Mouse (Mus musculus): ENCODE results near the gene Chek2.
"Not testable (repeated sequence)": the region's sequence is repeated elsewhere in the genome, so short reads cannot be mapped to it uniquely, and the experiment has no call there.

Gene Chek2

DNA sequence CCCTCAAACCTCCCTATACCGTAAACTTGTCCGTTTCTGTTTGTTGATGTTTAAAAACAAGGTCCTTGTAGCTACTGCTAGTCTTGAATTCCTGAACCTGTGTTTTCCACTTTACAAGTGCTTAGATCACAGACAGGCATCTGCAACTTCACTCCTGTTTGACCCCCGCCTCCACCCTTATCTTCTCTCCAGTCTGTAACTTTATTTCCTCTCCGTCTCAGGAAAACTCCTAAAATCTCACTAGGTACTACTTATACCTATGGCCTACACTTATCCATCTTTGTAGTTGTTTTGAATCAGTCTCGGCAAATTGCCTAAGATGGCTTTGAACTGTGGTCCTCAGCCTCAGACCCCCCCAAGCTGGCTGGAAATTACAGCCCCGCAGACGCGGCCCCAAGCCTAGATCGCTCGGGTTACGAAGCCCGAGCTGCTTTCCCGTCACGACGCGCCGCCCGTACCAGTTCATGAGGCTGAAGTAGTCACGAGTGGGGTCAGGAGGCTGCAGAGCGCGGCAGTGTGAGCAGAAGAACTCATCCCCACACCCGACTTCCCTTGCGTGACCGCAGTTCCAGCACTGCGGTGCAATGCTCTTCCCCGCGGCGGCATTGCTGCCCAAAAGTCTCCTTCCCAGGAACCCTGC, 621 bp upstream of the Chek2 start:
- no peak for DNase-seq (ENCODE audit: low read depth in 2 of 2, low spot score in 2 of 2)

DNA sequence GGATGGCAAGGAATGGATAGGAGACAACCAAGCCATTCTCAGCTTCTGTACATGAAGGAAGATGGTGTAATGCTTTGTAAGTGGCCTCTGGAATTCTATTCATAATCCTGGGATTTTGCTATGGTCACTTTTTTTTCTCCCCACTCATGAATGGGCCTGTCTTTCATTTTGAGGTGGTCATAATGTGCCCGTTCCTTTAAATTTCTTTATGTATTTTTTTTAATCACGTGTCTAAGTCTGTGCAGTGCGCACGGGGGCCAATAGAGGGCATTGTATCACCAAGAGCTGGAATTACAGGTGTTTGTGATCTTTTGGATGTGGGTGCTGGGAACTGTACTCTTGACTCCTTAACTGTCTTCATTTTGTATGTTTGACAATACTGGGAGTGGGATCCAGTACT, 686 bp downstream of the Chek2 start:
- DNase-seq (ENCODE audit: low read depth in 2 of 2, low spot score in 2 of 2) = peak; percentile 44 to 74

GRCm38 (mm10) chr5:110841046-110841862, 1.5 kb downstream of the Chek2 start:
- DNase-seq (ENCODE audit: low read depth in 2 of 2, low spot score in 2 of 2) = peak in 1 of 2 experiments; percentile 1

DNA sequence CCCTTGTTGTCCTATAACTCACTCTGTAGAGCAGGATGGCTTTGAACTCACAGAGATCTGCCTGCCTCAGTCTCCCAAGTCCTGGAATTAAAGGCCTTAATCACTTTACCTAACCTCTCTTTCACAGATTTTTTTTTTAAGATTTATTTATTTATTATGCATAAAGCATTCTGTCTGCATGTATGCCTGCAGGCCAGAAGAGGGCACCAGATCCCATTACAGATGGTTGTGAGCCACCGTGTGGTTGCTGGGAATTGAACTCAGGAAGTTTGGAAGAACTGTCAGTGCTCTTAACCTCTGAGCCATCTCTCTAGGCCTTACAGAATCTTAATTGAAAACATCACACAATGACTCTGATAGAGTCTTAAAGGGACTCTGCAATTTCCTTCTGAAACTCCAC, 13.2 kb downstream of the Chek2 start:
- no peak for DNase-seq (ENCODE audit: low read depth in 2 of 2, low spot score in 2 of 2)

- DNase-seq (ENCODE audit: low read depth in 2 of 2, low spot score in 2 of 2) = no peak
Observed at GRCm38 (mm10) chr5:110857091-110857490, 17.3 kb downstream of the Chek2 start.

GRCm38 (mm10) chr5:110859013-110859650, 19.4 kb downstream of the Chek2 start:
- no peak for DNase-seq (ENCODE audit: low read depth in 2 of 2, low spot score in 2 of 2)

DNA sequence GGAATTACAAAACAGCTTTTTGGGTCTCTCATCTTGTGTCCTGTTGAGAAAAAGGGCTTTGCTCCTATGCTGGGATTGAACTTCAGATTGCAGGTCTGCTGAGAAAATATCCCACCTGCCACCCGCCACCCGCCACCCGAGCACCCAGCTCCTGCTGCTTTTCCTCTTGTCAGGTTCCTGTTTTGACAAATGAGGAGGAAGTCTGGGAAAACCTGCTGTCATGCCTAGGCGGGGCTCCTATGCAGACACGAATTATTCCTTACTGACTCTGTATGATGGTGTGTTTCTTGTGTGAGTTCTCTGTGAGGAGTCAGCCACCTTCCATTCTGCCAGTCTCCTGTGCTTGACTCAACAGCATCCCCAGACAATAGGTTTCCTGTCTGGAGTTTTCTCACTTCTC, 20.7 kb downstream of the Chek2 start:
- no peak for DNase-seq (ENCODE audit: low read depth in 2 of 2, low spot score in 2 of 2)

GRCm38 (mm10) chr5:110868460-110868859, 28.7 kb downstream of the Chek2 start:
- no peak for DNase-seq (ENCODE audit: low read depth in 2 of 2, low spot score in 2 of 2)

- no peak for DNase-seq (ENCODE audit: low read depth in 2 of 2, low spot score in 2 of 2)
Observed at GRCm38 (mm10) chr5:110869242-110869669, 29.5 kb downstream of the Chek2 start.

DNA sequence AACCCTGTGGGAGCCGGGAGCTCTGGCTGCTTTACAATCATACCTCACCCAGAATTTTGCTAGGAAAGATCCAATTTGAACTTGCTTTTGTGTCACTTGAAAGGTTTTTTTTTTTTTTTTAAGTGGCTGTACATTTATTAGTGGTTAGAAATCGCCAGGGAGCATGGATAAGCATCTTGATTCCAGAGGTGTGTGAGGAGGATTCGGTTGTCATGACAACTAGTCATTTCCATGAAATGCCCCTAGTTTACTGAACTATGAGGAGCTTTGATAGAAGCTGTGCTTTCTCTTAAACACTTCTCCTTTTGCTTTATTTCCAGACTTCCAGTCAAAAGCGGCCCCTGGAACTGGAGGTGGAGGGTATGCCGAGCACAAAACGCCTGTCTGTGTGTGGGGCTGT, 33.4 kb downstream of the Chek2 start:
- DNase-seq (ENCODE audit: low read depth in 2 of 2, low spot score in 2 of 2) = no peak

DNA sequence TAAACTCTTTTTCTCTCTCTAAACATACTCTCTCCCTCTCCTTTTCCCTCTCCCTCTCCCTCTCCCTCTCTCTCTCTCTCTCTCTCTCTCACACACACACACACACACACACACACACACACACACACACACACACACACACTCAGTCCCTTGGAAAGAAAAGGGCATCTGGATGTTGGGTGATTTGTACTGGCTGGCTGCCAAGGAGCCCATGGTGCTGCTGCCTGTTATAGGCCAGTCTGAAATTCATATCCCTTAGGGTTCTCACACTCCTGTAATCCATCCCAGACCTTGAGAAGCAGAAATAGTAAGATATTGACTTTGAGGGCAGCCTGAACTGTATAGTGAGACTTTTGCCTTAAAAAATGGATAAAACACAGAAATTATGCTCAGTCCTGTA, 34.9 kb downstream of the Chek2 start:
- DNase-seq (ENCODE audit: low read depth in 2 of 2, low spot score in 2 of 2) = no peak

DNA sequence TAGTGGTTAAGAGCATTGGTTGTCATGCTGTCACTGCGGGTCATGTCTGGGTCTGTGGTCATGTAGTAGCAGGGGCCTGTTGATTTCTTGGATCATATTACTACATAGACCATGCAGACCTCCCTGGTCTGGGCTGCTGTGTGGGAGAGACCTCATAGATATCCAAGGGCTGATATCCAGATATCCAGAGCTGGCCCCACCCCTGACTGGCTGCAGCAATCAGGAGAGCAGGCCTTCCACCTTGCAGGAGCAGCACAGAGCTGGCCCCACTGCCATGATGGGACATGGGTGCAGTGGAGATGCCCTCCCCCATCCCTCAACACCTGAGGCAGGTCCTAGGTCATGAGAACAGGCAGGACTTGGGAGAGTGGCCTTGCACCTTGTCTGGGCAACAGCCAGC, 35.5 kb downstream of the Chek2 start:
- no peak for DNase-seq (ENCODE audit: low read depth in 2 of 2, low spot score in 2 of 2)

GRCm38 (mm10) chr5:110877666-110878505, 38.1 kb downstream of the Chek2 start:
- DNase-seq (ENCODE audit: low read depth in 2 of 2, low spot score in 2 of 2) = no peak

GRCm38 (mm10) chr5:110878526-110878925, 38.7 kb downstream of the Chek2 start:
- DNase-seq (ENCODE audit: low read depth in 2 of 2, low spot score in 2 of 2) = not testable (repeated sequence)

GRCm38 (mm10) chr5:110879042-110879441, 39.3 kb downstream of the Chek2 start:
- no peak for DNase-seq (ENCODE audit: low read depth in 2 of 2, low spot score in 2 of 2)

GRCm38 (mm10) chr5:110879584-110880374, 40.0 kb downstream of the Chek2 start, which contains the start of gene Ttc28:
Gene Ttc28, plus strand, starts transcription at chr5:110879803.
- peak; percentile 53 to 66 for DNase-seq (ENCODE audit: low read depth in 2 of 2, low spot score in 2 of 2)

DNA sequence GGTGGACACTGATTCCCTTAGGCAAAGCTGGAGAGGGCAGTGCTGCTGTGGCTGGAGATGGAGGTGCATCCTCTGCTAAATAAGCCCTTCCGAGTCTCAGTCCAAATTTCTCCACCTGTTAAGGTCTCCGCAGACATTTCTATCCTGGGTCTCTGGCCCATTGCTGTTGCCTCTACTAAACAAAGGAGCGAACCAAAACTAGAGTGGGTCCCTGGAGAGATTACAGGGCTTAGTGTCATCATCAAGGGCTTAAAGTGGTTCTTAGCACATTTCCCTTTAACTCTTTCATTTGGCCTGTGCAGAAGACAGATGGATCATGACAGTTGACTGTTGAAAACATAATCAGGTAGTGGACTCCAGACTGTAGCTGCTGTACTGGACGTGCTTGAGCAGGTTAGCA, 48.8 kb downstream of the Chek2 start:
- DNase-seq (ENCODE audit: low read depth in 2 of 2, low spot score in 2 of 2) = no peak

- DNase-seq (ENCODE audit: low read depth in 2 of 2, low spot score in 2 of 2) = no peak
Observed at GRCm38 (mm10) chr5:110889945-110890344, 50.2 kb downstream of the Chek2 start.

DNA sequence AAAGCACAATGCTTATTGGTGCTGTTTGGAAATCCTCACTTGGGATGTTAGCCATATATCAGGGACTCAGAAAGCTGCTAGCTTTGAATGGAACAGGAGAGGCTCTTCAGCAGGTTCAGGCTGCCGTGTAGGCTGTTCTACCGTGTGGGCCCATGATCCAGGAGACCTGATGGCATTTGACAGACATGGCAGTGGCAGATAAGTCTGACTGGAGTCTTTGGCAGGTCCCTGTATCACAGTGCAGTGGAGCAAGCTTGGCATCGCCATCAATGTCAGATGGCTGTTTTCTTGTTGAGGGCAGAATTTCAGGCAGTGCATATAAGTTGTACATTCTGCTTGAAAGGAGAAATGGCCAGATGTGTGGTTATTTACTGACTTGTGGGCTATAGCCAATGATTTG, 50.8 kb downstream of the Chek2 start:
- DNase-seq (ENCODE audit: low read depth in 2 of 2, low spot score in 2 of 2) = no peak

GRCm38 (mm10) chr5:110897114-110897788, 57.5 kb downstream of the Chek2 start:
- no peak for DNase-seq (ENCODE audit: low read depth in 2 of 2, low spot score in 2 of 2)
